Comparison of ENCODE assay signal across 8 mouse cellular contexts in genomic region chr7:142060931-142061565, GRCm38 (mm10). TPM values are rescaled to one million over a fixed set of nuclear protein-coding genes. Genes with fewer than 3 reads are reported as not detected.
DNase-seq lines count a peak whose midpoint lies in the region; ATAC-seq and TF ChIP-seq lines count a peak whose summit lies in the region.

Mob2 (minus strand) TSS chr7:142061065.

- H3K9ac ChIP-seq in ES-E14 (ENCODE audit: insufficient read depth, low read depth, low read length, poor library complexity, severe bottlenecking) = peak within 1 kb of the TSS; percentile 90
- H3K9ac ChIP-seq in forebrain, embryonic 16.5 days (replicated peaks; ENCODE audit: low read depth, low read length) = peak within 1 kb of the TSS; percentile 84
- peak within 1 kb of the TSS; percentile 95 for H3K9ac ChIP-seq in liver, postnatal 0 days (replicated peaks)
- peak within 1 kb of the TSS; percentile 86 for H3K9ac ChIP-seq in neural tube, embryonic 13.5 days

- in situ Hi-C loops in ES-E14 (cut with MboI; ENCODE audit: low sequenced_read_pairs in 2 of 2, unreplicated experiment in 2 of 2) = no loop called here

- H3K27ac ChIP-seq in ES-E14 (ENCODE audit: insufficient read depth, low read depth, low read length, poor library complexity, severe bottlenecking) = no peak within 1 kb of the TSS
- peak within 1 kb of the TSS; percentile 37 for H3K27ac ChIP-seq in forebrain, embryonic 16.5 days (ENCODE audit: low read length)
- H3K27ac ChIP-seq in liver, postnatal 0 days (ENCODE audit: low read depth) = peak within 1 kb of the TSS; percentile 93
- peak within 1 kb of the TSS; percentile 73 for H3K27ac ChIP-seq in neural tube, embryonic 13.5 days (replicated peaks)

- intact Hi-C loops in heart, postnatal 25 days (cut with DNase I) = loop anchor here (5.0 kb wide), 1 partner anchor 36 kb away; the partner anchor contains the start of gene Dusp8

- H3K4me1 ChIP-seq in ES-E14 (ENCODE audit: control insufficient read depth in 2 of 2, insufficient read depth in 2 of 2, low read length in 2 of 2, poor library complexity in 1 of 2) = peaks cover 0 to 4% of the 10 kb centered on the region in 2 experiments; a peak in 1 of 4 replicates
- peaks cover 20% of the 10 kb centered on the region for H3K4me1 ChIP-seq in forebrain, embryonic 16.5 days (replicated peaks; ENCODE audit: control insufficient read depth, insufficient read depth, low read length)
- H3K4me1 ChIP-seq in liver, postnatal 0 days (ENCODE audit: insufficient read depth) = peaks cover 46% of the 10 kb centered on the region
- H3K4me1 ChIP-seq in neural tube, embryonic 13.5 days (replicated peaks) = peaks cover 37% of the 10 kb centered on the region

- H3K9me3 ChIP-seq in ES-E14 (ENCODE audit: control insufficient read depth, insufficient read depth, low read depth, low read length) = no peaks in the 10 kb centered on the region
- H3K9me3 ChIP-seq in forebrain, embryonic 16.5 days (ENCODE audit: control insufficient read depth, low read length) = no peaks in the 10 kb centered on the region
- no peaks in the 10 kb centered on the region for H3K9me3 ChIP-seq in liver, postnatal 0 days (ENCODE audit: low read length)
- H3K9me3 ChIP-seq in neural tube, embryonic 13.5 days = no peaks in the 10 kb centered on the region

- peak within 1 kb of the TSS; percentile 82 to 96 for H3K4me3 ChIP-seq in ES-E14 (ENCODE audit: insufficient read depth in 1 of 2, low read depth in 1 of 2, low read length in 2 of 2, poor library complexity in 1 of 2, severe bottlenecking in 1 of 2)
- peak within 1 kb of the TSS; percentile 94 for H3K4me3 ChIP-seq in forebrain, embryonic 16.5 days (replicated peaks; ENCODE audit: low read length)
- H3K4me3 ChIP-seq in liver, postnatal 0 days (ENCODE audit: low read depth, low read length) = peak within 1 kb of the TSS; percentile 91
- peak within 1 kb of the TSS; percentile 94 for H3K4me3 ChIP-seq in neural tube, embryonic 13.5 days

- 0 out of 2 replicates have a peak, but pooled peaks cover 2% of the 10 kb centered on the region for H3K27me3 ChIP-seq in forebrain, embryonic 16.5 days (replicated peaks; ENCODE audit: control insufficient read depth, insufficient read depth, low read length)
- 0 out of 2 replicates have a peak, but pooled peaks cover 3% of the 10 kb centered on the region for H3K27me3 ChIP-seq in liver, postnatal 0 days (ENCODE audit: insufficient read depth, low read length)
- H3K27me3 ChIP-seq in neural tube, embryonic 13.5 days = no peaks in the 10 kb centered on the region

- peak; percentile 59 for DNase-seq in ES-E14 (ENCODE audit: low read depth, low spot score)
- DNase-seq in cerebellum, adult 18-20 months = peak; percentile 95 to 97
- peak; percentile 84 for DNase-seq in heart, postnatal 25 days (ENCODE audit: low spot score)
- peak; percentile 89 for DNase-seq in layer of hippocampus, adult 11-12 months (ENCODE audit: low spot score)
- DNase-seq in liver, postnatal 0 days = peak; percentile 94
- DNase-seq in telencephalon, adult 2 months (ENCODE audit: low read depth, low spot score) = peak; percentile 74

- WGBS in forebrain, embryonic 16.5 days = 1% methylated on average over 37 of the region's 49 CpGs
- under 1% methylated on average over 49 of the region's 49 CpGs for WGBS in liver, postnatal 0 days (ENCODE audit: insufficient replicate concordance)
- under 1% methylated on average over 44 of the region's 49 CpGs for WGBS in neural tube, embryonic 13.5 days

- ATAC-seq in forebrain, embryonic 16.5 days = peak; percentile 96
- ATAC-seq in liver, postnatal 0 days = peak; percentile 95
- ATAC-seq in neural tube, embryonic 13.5 days (ENCODE audit: low read depth) = peak; percentile 95

- H3K36me3 ChIP-seq in ES-E14 (ENCODE audit: control insufficient read depth, insufficient read depth, low read length, poor library complexity, severe bottlenecking) = no peaks in the 10 kb centered on the region
- H3K36me3 ChIP-seq in forebrain, embryonic 16.5 days (ENCODE audit: control insufficient read depth, insufficient read depth) = no peaks in the 10 kb centered on the region
- H3K36me3 ChIP-seq in liver, postnatal 0 days (replicated peaks; ENCODE audit: insufficient read depth, low read length) = peaks cover 7% of the 10 kb centered on the region; the same call in 1 of the 2 replicates
- peaks cover 14% of the 10 kb centered on the region; the same call in 1 of the 2 replicates for H3K36me3 ChIP-seq in neural tube, embryonic 13.5 days

- TF ChIP-seq EP300 in liver, postnatal 0 days (IDR thresholded peaks at IDR 0.05; ENCODE audit: low read depth) = no peak

- TF ChIP-seq CTCF in liver, postnatal 0 days (IDR thresholded peaks at IDR 0.05; ENCODE audit: low read depth) = no peak

- H3K4me2 ChIP-seq in forebrain, embryonic 16.5 days (ENCODE audit: low read length) = peak within 1 kb of the TSS; percentile 92
- H3K4me2 ChIP-seq in liver, postnatal 0 days (ENCODE audit: low read depth, low read length) = peak within 1 kb of the TSS; percentile 85
- H3K4me2 ChIP-seq in neural tube, embryonic 13.5 days = peak within 1 kb of the TSS; percentile 98

TF ChIP-seq in ES-E14, 5 proteins besides CTCF, POLR2A, EP300 and RAD21:
- TF ChIP-seq CHD2 (IDR thresholded peaks at IDR 0.05; ENCODE audit: low read depth, low read length) (no peak), HCFC1 (IDR thresholded peaks at IDR 0.05; ENCODE audit: borderline replicate concordance, insufficient read depth, low read length) (peak; percentile 78), ZC3H11A (IDR thresholded peaks at IDR 0.05; ENCODE audit: borderline replicate concordance, low read depth, low read length) (no peak)

RNA-seq across cellular contexts. Expression of gene Mob2, which starts in this region (rescaled TPM):
- 30.7 and 31.8 TPM in 2 replicates for total RNA-seq in ES-E14 (2012; rRNA removed)
- 53.2 and 54.2 TPM in 2 replicates for polyA plus RNA-seq in forebrain, embryonic 16.5 days (2015; fragmentation: Nextera tagmentation; extraction: Ambion mirVana)
- 10 to 100 TPM; 40.2 to 40.7 TPM for total RNA-seq in heart, postnatal 25 days (2021)
- 38.5 and 40.8 TPM in 2 replicates for polyA plus RNA-seq in liver, postnatal 0 days (2015; fragmentation: Nextera tagmentation; extraction: Ambion mirVana)
- 51.3 and 52.8 TPM in 2 replicates for polyA plus RNA-seq in neural tube, embryonic 13.5 days (2015; fragmentation: Nextera tagmentation; extraction: Ambion mirVana)
